Mouse (Mus musculus): ENCODE results near the gene Retreg1.

DNA sequence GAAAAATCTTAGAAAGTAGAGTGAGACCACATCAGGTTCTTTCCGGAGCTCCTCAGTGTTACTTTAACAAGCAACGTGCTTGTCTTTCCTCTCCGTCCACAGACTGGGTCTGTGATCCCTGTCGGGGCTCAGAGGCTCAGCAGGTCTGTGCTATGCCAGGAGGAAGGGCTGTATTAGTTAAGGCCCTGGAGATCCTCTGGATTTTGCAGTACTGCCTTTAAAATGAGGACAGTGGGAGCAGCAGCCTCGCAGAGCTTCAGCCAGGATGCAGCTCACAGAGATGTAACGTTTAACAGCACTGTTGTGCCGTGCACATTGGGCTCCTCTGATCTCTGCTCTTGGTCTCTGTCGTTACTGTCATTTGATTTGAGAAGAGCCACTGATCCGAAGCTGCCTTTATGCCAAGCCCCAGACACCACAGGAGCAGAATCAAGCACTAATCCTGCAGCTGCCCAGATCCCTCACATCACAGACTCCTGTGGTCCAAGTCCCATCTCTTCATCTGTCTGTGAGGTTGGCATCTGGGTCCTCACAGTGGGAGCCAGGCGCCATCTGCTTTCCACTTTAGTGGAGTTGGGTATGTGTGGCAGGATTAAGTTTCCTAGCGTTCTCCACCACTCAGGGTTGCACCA lies 72.7 kb downstream of the Retreg1 start:
- TF ChIP-seq CTCF (IDR thresholded peaks at IDR 0.05; ENCODE audit: insufficient read depth, low read depth, low read length) (no peak), POLR2A (IDR thresholded peaks at IDR 0.05; ENCODE audit: insufficient read depth, low read depth, low read length) (no peak)

Data from olfactory bulb, adult 2 months (tissue).